Mouse (Mus musculus) liver, embryonic 14.5 days (tissue): ENCODE measurements at regions not wholly inside any gene's neighbourhood (a gene's known extent, or its start where the extent isn't known, plus 50 kb on each side); places are given as distances from the start of the nearest gene placed in this dataset.
"Not testable (repeated sequence)": the region's sequence is repeated elsewhere in the genome, so short reads cannot be mapped to it uniquely, and the experiment has no call there.

Experiments used
- ATAC-seq: fragments of 200-750 bp; cut with Nextera tagmentation; 2 replicates; pipeline ENCODE4 v1.8.0; 2017; ENCODE audit warnings: moderate number of reproducible peaks, mild to moderate bottlenecking, moderate library complexity; ENCODE audit not compliant: insufficient read depth
- DNase-seq, 3 experiments: peaks; one replicate each; pipeline ENCODE4 v3.0.0-alpha.2; 2012 to 2013; ENCODE audit warnings: low read depth in 3 of 3, low spot score in 3 of 3
- H3K27ac ChIP-seq: fragments of 300-500 bp; sonication (generic); 2 replicates; pipeline ENCODE4 v1.5.1; 2014; ENCODE audit warnings: moderate library complexity, mild to moderate bottlenecking, control low read depth, inconsistent platforms
- H3K27me3 ChIP-seq: fragments of 300-500 bp; sonication (generic); 2 replicates; pipeline ENCODE4 v1.6.1; 2014; ENCODE audit warnings: mild to moderate bottlenecking, low read length, moderate library complexity; ENCODE audit not compliant: control insufficient read depth, insufficient read depth
- H3K36me3 ChIP-seq: fragments of 300-500 bp; sonication (generic); replicated peaks from 2 replicates; pipeline ENCODE4 v1.6.1; 2014; ENCODE audit warnings: low read depth; ENCODE audit not compliant: control insufficient read depth, insufficient read depth
- H3K4me1 ChIP-seq, 2 experiments: fragments of 200-500 bp in 1 of 2; fragments of 300-500 bp in 1 of 2; sonication (generic) in 1 of 2; replicated peaks; 2 replicates each; pipeline ENCODE4 v1.6.1; 2012 to 2014; ENCODE audit warnings: antibody characterized with exemption in 1 of 2, inconsistent platforms in 1 of 2, low read length in 1 of 2; ENCODE audit not compliant: control insufficient read depth in 2 of 2, insufficient read depth in 2 of 2
- H3K4me2 ChIP-seq: fragments of 300-500 bp; sonication (generic); 2 replicates; pipeline ENCODE4 v1.6.1; 2014; ENCODE audit warnings: low read depth, mild to moderate bottlenecking, control low read depth, moderate library complexity
- H3K4me3 ChIP-seq, 2 experiments: fragments of 200-500 bp in 1 of 2; fragments of 300-500 bp in 1 of 2; sonication (generic) in 1 of 2; 2 replicates each; pipeline ENCODE4 v1.5.1; 2012 to 2014; ENCODE audit warnings: low read depth in 2 of 2, low read length in 2 of 2, mild to moderate bottlenecking in 2 of 2, control low read depth in 1 of 2, inconsistent platforms in 1 of 2, moderate library complexity in 1 of 2; ENCODE audit not compliant: insufficient read depth in 1 of 2
- H3K9ac ChIP-seq: fragments of 300-500 bp; sonication (generic); replicated peaks from 2 replicates; pipeline ENCODE4 v1.6.1; 2014; ENCODE audit warnings: mild to moderate bottlenecking, control low read depth, moderate library complexity
- H3K9me3 ChIP-seq: fragments of 300-500 bp; sonication (generic); 2 replicates; pipeline ENCODE4 v1.6.1; 2016; ENCODE audit warnings: low read length, mixed read lengths; ENCODE audit not compliant: control insufficient read depth
- CTCF ChIP-seq: IDR thresholded peaks from 2 replicates; pipeline ENCODE4 v1.5.1; 2016; ENCODE audit warnings: antibody characterized with exemption, low read depth, control low read depth
- EP300 ChIP-seq: IDR thresholded peaks from 2 replicates; pipeline ENCODE4 v1.6.1; 2016; ENCODE audit warnings: antibody characterized with exemption, low read depth
- WGBS: fragments of 180-500 bp; shearing (Covaris S2); extraction: QIAGEN DNeasy Blood & Tissue Kit; methylation state at CpG from one replicate; pipeline ENCODE4 v1.1.7; 2014; ENCODE audit not compliant: insufficient replicate concordance; 5-methylcytosine and 5-hydroxymethylcytosine counted together

GRCm38 (mm10) chr2:10658317-10658716, 288.0 kb downstream of the Sfmbt2 start:
- Histone ChIP-seq H3K4me2 (no peak overlapping the region), H3K36me3 (no peaks in the 10 kb centered on the region), H3K9me3 (no peaks in the 10 kb centered on the region), H3K27ac (no peak overlapping the region), H3K9ac (no peak overlapping the region), H3K27me3 (no peaks in the 10 kb centered on the region), H3K4me1 (no peaks in the 10 kb centered on the region), H3K4me3 (no peak overlapping the region)
- TF ChIP-seq CTCF (no peak), EP300 (no peak)
- 65% methylated on average over 4 of the region's 4 CpGs for WGBS
- ATAC-seq (no peak), DNase-seq (no peak)

GRCm38 (mm10) chr2:10667915-10668314, 297.6 kb downstream of the Sfmbt2 start:
- not testable (repeated sequence) for H3K9me3 ChIP-seq, H3K9ac ChIP-seq, H3K4me1 ChIP-seq, H3K4me3 ChIP-seq, ATAC-seq, DNase-seq, H3K27ac ChIP-seq, H3K4me2 ChIP-seq, H3K36me3 ChIP-seq, H3K27me3 ChIP-seq
- WGBS, result 42% methylated on average over 1 of the region's 1 CpGs

GRCm38 (mm10) chr2:10670423-10671298, 300.4 kb downstream of the Sfmbt2 start:
- H3K4me3 ChIP-seq, result no peak overlapping the region
- TF ChIP-seq CTCF (no peak), EP300 (no peak)
- H3K27me3 ChIP-seq, result no peaks in the 10 kb centered on the region
- 59% methylated on average over 7 of the region's 7 CpGs for WGBS
- no peak overlapping the region for H3K27ac ChIP-seq
- H3K9ac ChIP-seq, result no peak overlapping the region
- ATAC-seq (no peak), DNase-seq (no peak)
- H3K9me3 ChIP-seq, result no peaks in the 10 kb centered on the region
- no peaks in the 10 kb centered on the region for H3K36me3 ChIP-seq
- no peak overlapping the region for H3K4me2 ChIP-seq
- H3K4me1 ChIP-seq, result 0 out of 4 replicates have a peak, but pooled peaks cover 0 to 2% of the 10 kb centered on the region in 2 experiments

- no peaks in the 10 kb centered on the region for H3K9me3 ChIP-seq
- WGBS, result 60% methylated on average over 2 of the region's 2 CpGs
- ATAC-seq (no peak), DNase-seq (no peak)
- no peak overlapping the region for H3K4me3 ChIP-seq
- H3K9ac ChIP-seq, result no peak overlapping the region
- TF ChIP-seq CTCF, result no peak
- TF ChIP-seq EP300, result no peak
- H3K27ac ChIP-seq, result no peak overlapping the region
- no peak overlapping the region for H3K4me2 ChIP-seq
- no peaks in the 10 kb centered on the region for H3K36me3 ChIP-seq
- 0 out of 4 replicates have a peak, but pooled peaks cover 0 to 2% of the 10 kb centered on the region in 2 experiments for H3K4me1 ChIP-seq
- no peaks in the 10 kb centered on the region for H3K27me3 ChIP-seq
These were observed 301.0 kb downstream of the Sfmbt2 start for GRCm38 (mm10) chr2:10671299-10671632.

- Histone ChIP-seq H3K4me3 (no peak overlapping the region), H3K4me1 (0 out of 4 replicates have a peak, but pooled peaks cover 0 to 2% of the 10 kb centered on the region in 2 experiments), H3K27ac (no peak overlapping the region), H3K36me3 (no peaks in the 10 kb centered on the region), H3K9ac (no peak overlapping the region), H3K4me2 (no peak overlapping the region), H3K27me3 (no peaks in the 10 kb centered on the region), H3K9me3 (no peaks in the 10 kb centered on the region)
- TF ChIP-seq CTCF (no peak), EP300 (no peak)
- no peak for DNase-seq
- 28% methylated on average over 4 of the region's 4 CpGs for WGBS
- ATAC-seq, result no peak
These were observed 301.9 kb downstream of the Sfmbt2 start for GRCm38 (mm10) chr2:10672196-10672595.
